Mouse (Mus musculus) G1E-ER4 (cell line): ENCODE measurements around the gene Tnfaip2. TPM values are rescaled to one million over a fixed set of nuclear protein-coding genes. Genes with fewer than 3 reads are reported as not detected.

ENCODE experiments used
- GATA1 ChIP-seq: IDR thresholded peaks from one replicate; pipeline ENCODE4 v1.8.0; 2012; ENCODE audit warnings: low read length, inconsistent platforms
- polyA plus RNA-seq: library from polyadenylated mRNA; stranded (reverse); fragments of >175 nt; gene quantifications from 2 replicates; pipeline ENCODE4 v1.2.3, GENCODE M21; 2012

Tnfaip2 gene
- polyA plus RNA-seq, 1 experiment, result 79.9 TPM

GRCm38 (mm10) chr12:111423570-111424129 lies 18.6 kb upstream of the Tnfaip2 start:
- no peak for TF ChIP-seq GATA1

GRCm38 (mm10) chr12:111424547-111424946 lies 17.7 kb upstream of the Tnfaip2 start:
- TF ChIP-seq GATA1, result no peak

GRCm38 (mm10) chr12:111425258-111425657 lies 17.0 kb upstream of the Tnfaip2 start:
- no peak for TF ChIP-seq GATA1

GRCm38 (mm10) chr12:111425789-111426460 lies 16.3 kb upstream of the Tnfaip2 start:
- no peak for TF ChIP-seq GATA1

GRCm38 (mm10) chr12:111427438-111428113 lies 14.7 kb upstream of the Tnfaip2 start:
- TF ChIP-seq GATA1, result no peak

- no peak for TF ChIP-seq GATA1
Observed at GRCm38 (mm10) chr12:111428364-111428763, 13.9 kb upstream of the Tnfaip2 start.

- no peak for TF ChIP-seq GATA1
Observed at GRCm38 (mm10) chr12:111428961-111429911, 13.0 kb upstream of the Tnfaip2 start.

- no peak for TF ChIP-seq GATA1
Observed at GRCm38 (mm10) chr12:111430049-111430867, 12.0 kb upstream of the Tnfaip2 start.

- no peak for TF ChIP-seq GATA1
Observed at GRCm38 (mm10) chr12:111430868-111431817, 11.1 kb upstream of the Tnfaip2 start.

- TF ChIP-seq GATA1, result no peak
Observed at GRCm38 (mm10) chr12:111432097-111432496, 10.2 kb upstream of the Tnfaip2 start.

- no peak for TF ChIP-seq GATA1
Observed at GRCm38 (mm10) chr12:111432751-111433331, 9.4 kb upstream of the Tnfaip2 start.

GRCm38 (mm10) chr12:111434164-111434744 lies 8.0 kb upstream of the Tnfaip2 start:
- TF ChIP-seq GATA1, result no peak

GRCm38 (mm10) chr12:111434745-111435327 lies 7.4 kb upstream of the Tnfaip2 start:
- peak; percentile 86 for TF ChIP-seq GATA1
